Mouse (Mus musculus) frontal cortex, postnatal 10 days (tissue): Measurements from ENCODE around the gene Ampd1.

Experiments used
- DNase-seq, 2 experiments: peaks; one replicate each; pipeline ENCODE4 v3.0.0; 2022; ENCODE audit warnings: low spot score in 2 of 2, mixed read lengths in 1 of 2

Gene Ampd1

DNA sequence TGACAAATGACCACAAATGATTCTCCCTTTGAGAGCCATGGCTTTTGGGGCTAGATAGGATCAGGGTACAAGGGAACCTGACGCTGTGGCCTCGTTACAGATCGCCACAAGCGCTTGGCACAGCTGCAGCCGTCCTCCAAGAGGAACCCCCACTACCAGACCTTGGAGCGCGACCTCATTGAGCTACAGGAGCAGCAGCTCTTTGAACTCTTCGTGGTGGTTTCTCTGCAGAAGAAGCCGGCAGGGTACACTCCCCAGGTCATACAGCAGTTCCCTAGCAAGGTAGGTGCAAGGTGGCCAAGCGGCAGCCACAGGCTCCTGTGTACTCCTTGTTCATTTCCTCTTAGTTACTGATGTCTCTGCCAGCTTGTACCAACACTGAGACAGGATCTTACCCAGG, 75.1 kb downstream of the Ampd1 start:
- DNase-seq: no peak
